Mouse (Mus musculus): ENCODE data around the gene Mycl. TPM values are rescaled to one million over a fixed set of nuclear protein-coding genes. Genes with fewer than 3 reads are reported as not detected.
"Not testable (repeated sequence)": the region's sequence is repeated elsewhere in the genome, so short reads cannot be mapped to it uniquely, and the experiment has no call there.

The Mycl gene
- polyA plus RNA-seq, 1 experiment from 2014 or later = 101 TPM

DNA sequence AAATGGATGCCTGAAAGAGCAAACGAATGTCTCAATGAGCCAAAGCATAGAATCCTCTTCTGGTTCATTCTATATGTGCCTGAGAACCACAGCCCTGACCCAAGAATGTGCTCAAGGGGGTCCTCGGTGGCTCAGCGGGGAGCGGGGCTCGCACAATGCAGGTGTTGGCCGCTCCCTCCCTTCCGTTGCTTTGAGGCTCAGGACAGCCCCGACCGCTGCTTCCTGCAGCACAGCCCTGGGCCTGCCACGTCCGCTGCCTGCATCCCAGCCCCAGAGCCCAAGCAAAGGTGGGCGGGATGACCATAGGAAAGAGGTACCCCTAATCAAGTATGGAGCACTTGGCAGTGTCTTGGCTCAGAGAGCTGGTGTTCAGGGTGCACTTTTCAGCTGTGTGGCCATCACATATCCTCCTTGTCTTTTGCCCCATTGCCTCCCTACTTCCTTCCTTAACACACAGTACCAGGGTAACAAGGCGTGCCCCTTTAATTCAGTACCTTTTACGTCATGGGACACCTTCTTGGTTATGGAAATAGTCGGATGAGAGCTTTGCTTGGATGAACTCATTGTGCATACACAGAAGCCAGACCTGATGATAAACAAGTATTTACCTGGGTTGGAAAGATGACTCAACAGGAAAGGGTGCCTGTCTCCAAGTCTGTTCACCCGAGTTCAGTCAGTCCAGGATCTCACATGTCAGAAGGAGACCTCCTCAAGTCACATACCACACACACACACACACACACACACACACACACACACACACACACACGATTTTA lies 11.8 kb upstream of the Mycl start:
- DNase-seq (ENCODE audit: low spot score) = no peak
- Histone ChIP-seq H3K27me3 (ENCODE audit: control insufficient read depth, insufficient read depth, low read length) (peaks cover 5% of the 10 kb centered on the region; the same call in 1 of the 2 replicates), H3K27ac (ENCODE audit: low read depth, low read length) (no peak overlapping the region), H3K9me3 (ENCODE audit: control insufficient read depth, low read length) (no peaks in the 10 kb centered on the region), H3K4me2 (ENCODE audit: low read depth) (peak overlapping the region; percentile 5; the same call in 1 of the 2 replicates), H3K4me1 (ENCODE audit: control insufficient read depth, insufficient read depth, low read length) (peaks cover 3% of the 10 kb centered on the region; the same call in 1 of the 2 replicates), H3K4me3 (ENCODE audit: low read depth, low read length) (no peak overlapping the region), H3K9ac (ENCODE audit: low read length) (0 out of 2 replicates have a peak overlapping the region, but pooled peaks have one; percentile 3), H3K36me3 (ENCODE audit: control insufficient read depth, insufficient read depth, low read length) (no peaks in the 10 kb centered on the region)
- WGBS = 20% methylated on average over 16 of the region's 17 CpGs
- no peak for ATAC-seq (ENCODE audit: insufficient read depth, low FRiP score, low TSS enrichment)

DNA sequence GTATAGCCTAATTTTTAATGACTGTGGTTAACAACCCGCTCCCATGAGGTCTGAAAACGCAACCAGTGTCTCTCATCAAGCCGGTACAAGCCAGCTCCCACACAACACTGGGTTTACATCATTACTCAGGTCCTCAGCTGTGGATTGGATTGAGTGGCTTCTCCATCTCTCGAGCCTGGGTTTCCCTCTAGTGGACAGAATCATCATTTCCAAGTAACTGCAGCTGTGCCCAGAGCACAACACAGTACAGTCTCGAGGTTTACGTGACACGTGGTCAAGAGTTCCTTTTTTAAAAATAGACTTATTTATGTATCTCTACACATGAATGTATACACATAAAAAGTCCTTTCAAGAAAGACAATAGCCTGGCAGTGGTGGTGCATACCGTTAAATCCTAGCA lies 10.3 kb upstream of the Mycl start:
- H3K4me3 ChIP-seq (ENCODE audit: low read depth, low read length) = no peak overlapping the region
- 49% methylated on average over 8 of the region's 8 CpGs for WGBS
- H3K36me3 ChIP-seq (ENCODE audit: control insufficient read depth, insufficient read depth, low read length) = no peaks in the 10 kb centered on the region
- H3K27me3 ChIP-seq (ENCODE audit: control insufficient read depth, insufficient read depth, low read length) = peaks cover 5% of the 10 kb centered on the region; the same call in 1 of the 2 replicates
- peak; percentile 45 for DNase-seq (ENCODE audit: low spot score)
- H3K4me2 ChIP-seq (ENCODE audit: low read depth) = no peak overlapping the region
- no peak overlapping the region for H3K27ac ChIP-seq (ENCODE audit: low read depth, low read length)
- peak; percentile 84 for ATAC-seq (ENCODE audit: insufficient read depth, low FRiP score, low TSS enrichment)
- H3K9ac ChIP-seq (ENCODE audit: low read length) = no peak overlapping the region
- H3K9me3 ChIP-seq (ENCODE audit: control insufficient read depth, low read length) = no peaks in the 10 kb centered on the region
- H3K4me1 ChIP-seq (ENCODE audit: control insufficient read depth, insufficient read depth, low read length) = peaks cover 3% of the 10 kb centered on the region; the same call in 1 of the 2 replicates

DNA sequence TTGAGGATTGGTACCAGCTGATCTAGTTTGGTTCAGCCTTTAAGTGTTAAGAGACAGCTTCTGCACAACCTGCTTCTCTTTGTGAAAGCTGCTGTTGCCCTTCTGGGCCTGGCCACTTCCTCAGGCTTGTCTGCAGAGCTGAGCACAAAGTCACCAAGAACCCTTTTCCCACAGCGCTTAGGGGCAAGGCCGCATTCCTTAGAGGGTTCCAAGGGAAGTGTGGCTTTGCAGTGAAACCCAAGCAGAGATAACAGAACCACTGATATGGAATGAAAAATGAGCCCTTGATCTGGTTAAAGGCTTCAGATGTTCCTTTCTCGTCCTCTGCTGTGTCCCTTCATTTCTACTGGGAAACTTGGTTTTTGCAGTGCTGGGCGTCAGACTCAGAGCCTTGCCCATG lies 8.0 kb upstream of the Mycl start:
- Histone ChIP-seq H3K4me1 (ENCODE audit: control insufficient read depth, insufficient read depth, low read length) (0 out of 2 replicates have a peak, but pooled peaks cover 3% of the 10 kb centered on the region), H3K4me3 (ENCODE audit: low read depth, low read length) (no peak overlapping the region), H3K27me3 (ENCODE audit: control insufficient read depth, insufficient read depth, low read length) (peaks cover 5% of the 10 kb centered on the region; the same call in 1 of the 2 replicates), H3K9me3 (ENCODE audit: control insufficient read depth, low read length) (no peaks in the 10 kb centered on the region), H3K9ac (ENCODE audit: low read length) (no peak overlapping the region), H3K36me3 (ENCODE audit: control insufficient read depth, insufficient read depth, low read length) (no peaks in the 10 kb centered on the region), H3K27ac (ENCODE audit: low read depth, low read length) (no peak overlapping the region), H3K4me2 (ENCODE audit: low read depth) (no peak overlapping the region)
- ATAC-seq (ENCODE audit: insufficient read depth, low FRiP score, low TSS enrichment) (no peak), DNase-seq (ENCODE audit: low spot score) (no peak)
- 88% methylated on average over 4 of the region's 4 CpGs for WGBS

DNA sequence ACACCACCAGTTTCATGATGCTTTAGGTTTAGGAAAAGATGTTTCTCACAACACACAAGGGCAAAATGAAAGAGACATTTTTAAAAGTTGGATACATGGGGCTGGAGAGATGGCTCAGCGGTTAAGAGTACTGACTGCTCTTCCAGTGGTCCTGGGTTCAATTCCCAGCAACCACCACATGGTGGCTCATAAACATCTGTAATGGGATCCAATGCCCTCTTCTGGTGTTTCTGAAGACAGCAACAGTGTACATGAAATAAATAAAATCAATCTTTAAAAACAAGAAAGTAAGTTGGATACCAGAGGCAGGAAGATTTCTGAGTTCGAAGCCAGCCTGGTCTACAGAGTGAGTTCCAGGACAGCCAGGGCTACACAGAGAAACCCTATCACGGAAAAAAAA lies 7.4 kb upstream of the Mycl start:
- not testable (repeated sequence) for H3K27ac ChIP-seq (ENCODE audit: low read depth, low read length); H3K4me2 ChIP-seq (ENCODE audit: low read depth); ATAC-seq (ENCODE audit: insufficient read depth, low FRiP score, low TSS enrichment); H3K4me3 ChIP-seq (ENCODE audit: low read depth, low read length); H3K4me1 ChIP-seq (ENCODE audit: control insufficient read depth, insufficient read depth, low read length); DNase-seq (ENCODE audit: low spot score); H3K9me3 ChIP-seq (ENCODE audit: control insufficient read depth, low read length); H3K36me3 ChIP-seq (ENCODE audit: control insufficient read depth, insufficient read depth, low read length); H3K9ac ChIP-seq (ENCODE audit: low read length); H3K27me3 ChIP-seq (ENCODE audit: control insufficient read depth, insufficient read depth, low read length)
- 68% methylated on average over 3 of the region's 3 CpGs for WGBS

DNA sequence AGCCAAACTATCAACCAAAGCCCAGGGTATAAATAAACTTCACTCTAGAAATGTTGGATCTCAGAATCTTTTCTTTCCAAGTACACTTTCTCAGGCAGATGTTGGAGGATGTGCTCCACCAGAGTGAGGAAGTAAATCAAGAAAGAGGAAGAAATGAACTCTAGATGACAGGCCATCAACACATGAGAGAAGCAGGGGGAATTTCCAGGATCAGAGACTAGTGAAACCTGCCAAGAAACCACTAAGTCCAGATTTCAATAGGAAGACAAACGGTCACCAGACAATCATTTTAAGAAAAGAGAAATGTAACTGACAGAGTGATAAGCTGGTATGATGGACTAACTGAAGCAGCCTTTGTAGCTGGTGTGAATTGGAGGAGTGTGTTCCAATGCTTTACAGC lies 4.3 kb upstream of the Mycl start:
- H3K9ac ChIP-seq (ENCODE audit: low read length) = no peak overlapping the region
- DNase-seq (ENCODE audit: low spot score) (no peak), ATAC-seq (ENCODE audit: insufficient read depth, low FRiP score, low TSS enrichment) (no peak)
- no peak overlapping the region for H3K4me2 ChIP-seq (ENCODE audit: low read depth)
- H3K4me1 ChIP-seq (ENCODE audit: control insufficient read depth, insufficient read depth, low read length) = no peaks in the 10 kb centered on the region
- no peaks in the 10 kb centered on the region for H3K27me3 ChIP-seq (ENCODE audit: control insufficient read depth, insufficient read depth, low read length)
- WGBS = 67% methylated on average over 1 of the region's 1 CpGs
- no peak overlapping the region for H3K4me3 ChIP-seq (ENCODE audit: low read depth, low read length)
- no peak overlapping the region for H3K27ac ChIP-seq (ENCODE audit: low read depth, low read length)
- no peaks in the 10 kb centered on the region for H3K36me3 ChIP-seq (ENCODE audit: control insufficient read depth, insufficient read depth, low read length)
- no peaks in the 10 kb centered on the region for H3K9me3 ChIP-seq (ENCODE audit: control insufficient read depth, low read length)

DNA sequence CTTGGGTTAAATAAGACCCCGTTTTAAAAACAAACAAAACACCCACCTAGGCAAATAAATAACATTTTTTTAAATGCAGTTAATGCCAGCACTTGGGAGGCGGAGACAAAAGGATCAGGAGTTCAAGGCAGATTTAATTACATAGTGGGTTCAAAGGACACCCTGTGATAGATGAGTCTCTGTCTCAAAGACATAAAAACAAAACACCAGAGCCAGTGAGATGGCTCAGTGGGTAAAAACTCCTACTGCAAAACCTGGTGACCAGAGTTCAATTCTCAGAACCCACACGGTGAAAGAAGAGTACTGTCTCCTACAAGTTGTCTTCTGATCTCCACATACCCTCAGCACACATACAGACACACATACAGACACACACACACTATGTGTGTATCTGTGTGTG lies 3.2 kb upstream of the Mycl start:
- ATAC-seq (ENCODE audit: insufficient read depth, low FRiP score, low TSS enrichment) = no peak
- H3K36me3 ChIP-seq (ENCODE audit: control insufficient read depth, insufficient read depth, low read length) = no peaks in the 10 kb centered on the region
- H3K4me2 ChIP-seq (ENCODE audit: low read depth) = no peak overlapping the region
- H3K4me1 ChIP-seq (ENCODE audit: control insufficient read depth, insufficient read depth, low read length) = no peaks in the 10 kb centered on the region
- H3K9me3 ChIP-seq (ENCODE audit: control insufficient read depth, low read length) = no peaks in the 10 kb centered on the region
- DNase-seq (ENCODE audit: low spot score) = no peak
- H3K9ac ChIP-seq (ENCODE audit: low read length) = no peak overlapping the region
- H3K27ac ChIP-seq (ENCODE audit: low read depth, low read length) = no peak overlapping the region
- no peaks in the 10 kb centered on the region for H3K27me3 ChIP-seq (ENCODE audit: control insufficient read depth, insufficient read depth, low read length)
- WGBS = 57% methylated on average over 3 of the region's 3 CpGs
- H3K4me3 ChIP-seq (ENCODE audit: low read depth, low read length) = no peak overlapping the region

DNA sequence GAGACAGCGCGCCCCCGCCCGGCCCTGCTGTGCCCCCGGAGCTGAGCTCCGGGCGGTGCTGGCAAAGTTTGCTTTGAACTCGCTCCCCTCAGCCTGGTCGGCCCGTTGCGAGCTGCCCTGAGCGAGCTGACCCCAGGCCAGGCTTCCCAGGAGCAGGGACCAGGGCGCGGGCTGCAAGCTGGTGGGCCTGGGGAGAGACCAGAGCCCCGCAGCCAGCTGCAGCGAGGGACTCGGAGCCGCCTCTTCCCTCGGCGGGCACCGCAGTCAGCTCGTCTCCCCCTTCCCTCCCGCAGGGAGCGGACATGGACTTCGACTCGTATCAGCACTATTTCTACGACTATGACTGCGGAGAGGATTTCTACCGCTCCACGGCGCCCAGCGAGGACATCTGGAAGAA lies 767 bp downstream of the Mycl start:
- no peak for DNase-seq (ENCODE audit: low spot score)
- 0% methylated on average over 27 of the region's 32 CpGs for whole genome bisulfite sequencing

DNA sequence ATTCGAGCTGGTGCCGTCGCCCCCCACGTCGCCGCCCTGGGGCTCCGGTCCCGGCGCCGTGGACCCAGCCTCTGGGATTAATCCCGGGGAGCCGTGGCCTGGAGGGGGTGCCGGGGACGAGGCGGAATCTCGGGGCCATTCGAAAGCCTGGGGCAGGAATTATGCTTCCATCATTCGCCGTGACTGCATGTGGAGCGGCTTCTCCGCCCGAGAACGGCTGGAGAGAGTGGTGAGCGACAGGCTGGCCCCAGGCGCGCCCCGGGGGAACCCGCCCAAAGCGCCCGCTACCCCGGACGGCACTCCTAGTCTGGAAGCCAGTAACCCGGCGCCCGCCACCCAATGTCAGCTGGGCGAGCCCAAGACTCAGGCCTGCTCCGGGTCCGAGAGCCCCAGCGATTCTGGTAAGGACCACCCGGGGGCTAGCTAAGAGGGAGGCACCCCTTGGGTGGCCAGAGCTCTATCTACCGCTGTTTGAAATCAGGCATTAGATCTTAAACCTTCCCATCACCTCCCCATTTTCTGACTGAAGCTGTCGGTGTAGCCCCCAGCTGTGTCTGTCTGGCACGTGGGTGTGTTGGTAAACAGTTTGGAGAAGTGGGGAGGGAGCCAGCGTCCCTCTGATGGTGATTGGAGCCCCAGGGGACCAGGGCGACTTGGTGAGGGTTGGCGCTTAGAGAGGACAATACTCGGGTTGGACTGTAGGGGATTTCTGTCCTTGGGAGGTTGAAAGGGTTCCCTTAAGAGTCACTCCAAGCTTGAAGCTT lies 1.3 kb downstream of the Mycl start:
- Histone ChIP-seq H3K4me1 (ENCODE audit: control insufficient read depth, insufficient read depth, low read length) (peaks cover 18% of the 10 kb centered on the region), H3K36me3 (ENCODE audit: control insufficient read depth, insufficient read depth, low read length) (no peaks in the 10 kb centered on the region), H3K9ac (ENCODE audit: low read length) (peak overlapping the region; percentile 96), H3K27me3 (ENCODE audit: control insufficient read depth, insufficient read depth, low read length) (no peaks in the 10 kb centered on the region), H3K4me2 (ENCODE audit: low read depth) (peak overlapping the region; percentile 73), H3K4me3 (ENCODE audit: low read depth, low read length) (peak overlapping the region; percentile 90), H3K9me3 (ENCODE audit: control insufficient read depth, low read length) (no peaks in the 10 kb centered on the region), H3K27ac (ENCODE audit: low read depth, low read length) (peak overlapping the region; percentile 94)
- ATAC-seq (ENCODE audit: insufficient read depth, low FRiP score, low TSS enrichment) (0 out of 2 replicates have a peak, but pooled peaks have one; percentile 8), DNase-seq (ENCODE audit: low spot score) (peak; percentile 72)
- whole genome bisulfite sequencing = under 1% methylated on average over 46 of the region's 47 CpGs

More for the DNA sequence above, 767 bp downstream of the Mycl start:
- Histone ChIP-seq H3K9me3 (ENCODE audit: control insufficient read depth, low read length) (no peaks in the 10 kb centered on the region), H3K4me3 (ENCODE audit: low read depth, low read length) (peak overlapping the region; percentile 90), H3K27ac (ENCODE audit: low read depth, low read length) (peak overlapping the region; percentile 94), H3K36me3 (ENCODE audit: control insufficient read depth, insufficient read depth, low read length) (no peaks in the 10 kb centered on the region), H3K9ac (ENCODE audit: low read length) (peak overlapping the region; percentile 96), H3K27me3 (ENCODE audit: control insufficient read depth, insufficient read depth, low read length) (no peaks in the 10 kb centered on the region), H3K4me1 (ENCODE audit: control insufficient read depth, insufficient read depth, low read length) (peaks cover 16% of the 10 kb centered on the region), H3K4me2 (ENCODE audit: low read depth) (peak overlapping the region; percentile 73)
- ATAC-seq (ENCODE audit: insufficient read depth, low FRiP score, low TSS enrichment) = no peak
